Mouse (Mus musculus): Measurements from ENCODE around the gene Klhl8. TPM values are rescaled to one million over a fixed set of nuclear protein-coding genes. Genes with fewer than 3 reads are reported as not detected.

The Klhl8 gene
- total RNA-seq, 2 experiments from 2014 or later: 36.7 to 40.9 TPM

- intact Hi-C loops (cut with DNase I): no loop called here
- DNase-seq (ENCODE audit: low spot score in 2 of 2): no peak
Observed at GRCm38 (mm10) chr5:103821500-103822298, 89.4 kb downstream of the Klhl8 start.

GRCm38 (mm10) chr5:103821062-103821461, 90.0 kb downstream of the Klhl8 start:
- intact Hi-C loops (cut with DNase I): no loop called here
- DNase-seq (ENCODE audit: low spot score in 2 of 2): no peak

GRCm38 (mm10) chr5:103819674-103820073, 91.4 kb downstream of the Klhl8 start:
- DNase-seq (ENCODE audit: low spot score in 2 of 2): no peak
- intact Hi-C loops (cut with DNase I): loop anchor here (5.0 to 10.0 kb wide), 3 partner anchors 67 to 465 kb away; partner anchors contain the start of gene Aff1

GRCm38 (mm10) chr5:103818602-103819001, 92.5 kb downstream of the Klhl8 start:
- DNase-seq (ENCODE audit: low spot score in 2 of 2): no peak
- intact Hi-C loops (cut with DNase I): loop anchor here (5.0 to 10.0 kb wide), 3 partner anchors 66 to 464 kb away; partner anchors contain the start of gene Aff1

GRCm38 (mm10) chr5:103817754-103818153, 93.3 kb downstream of the Klhl8 start:
- DNase-seq (ENCODE audit: low spot score in 2 of 2): peak; percentile 72 to 82
- intact Hi-C loops (cut with DNase I): loop anchor here (5.0 to 10.0 kb wide), 3 partner anchors 65 to 463 kb away; partner anchors contain the start of gene Aff1

- intact Hi-C loops (cut with DNase I): loop anchor here (5.0 to 10.0 kb wide), 3 partner anchors 64 to 462 kb away; partner anchors contain the start of gene Aff1
- no peak for DNase-seq (ENCODE audit: low spot score in 2 of 2)
Observed at GRCm38 (mm10) chr5:103816718-103817117, 94.3 kb downstream of the Klhl8 start.

- no peak for DNase-seq (ENCODE audit: low spot score in 2 of 2)
- intact Hi-C loops (cut with DNase I): loop anchor here (5.0 to 10.0 kb wide), 3 partner anchors 63 to 460 kb away; partner anchors contain the start of gene Aff1
Observed at GRCm38 (mm10) chr5:103815249-103815617, 95.8 kb downstream of the Klhl8 start.

GRCm38 (mm10) chr5:103814551-103815248, 96.4 kb downstream of the Klhl8 start:
- intact Hi-C loops (cut with DNase I): loop anchor here (5.0 to 10.0 kb wide), 3 partner anchors 62 to 460 kb away; partner anchors contain the start of gene Aff1
- DNase-seq (ENCODE audit: low spot score in 2 of 2): no peak

- no peak for DNase-seq (ENCODE audit: low spot score in 2 of 2)
Observed at GRCm38 (mm10) chr5:103813997-103814542, 97.0 kb downstream of the Klhl8 start.

DNA sequence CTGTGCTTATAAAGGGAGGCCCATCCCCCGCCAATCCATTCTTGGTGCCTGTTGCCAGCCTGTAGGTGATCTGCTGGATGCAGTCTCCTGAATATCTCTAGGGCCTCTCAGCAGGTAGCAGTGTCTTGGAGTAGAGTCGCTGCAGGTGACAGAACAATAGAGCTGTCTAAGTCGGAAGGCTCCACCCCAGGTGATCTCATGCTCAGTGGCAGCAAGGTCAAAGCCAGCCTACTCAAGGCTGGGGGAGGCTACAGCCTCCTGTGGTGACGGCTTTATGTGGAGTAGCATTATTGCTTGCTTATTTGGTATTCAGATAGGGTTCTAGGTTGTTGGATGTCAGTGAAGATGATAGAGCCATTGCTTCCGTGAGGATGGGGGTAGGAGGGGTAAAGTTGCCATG, 97.8 kb downstream of the Klhl8 start:
- no peak for DNase-seq (ENCODE audit: low spot score in 2 of 2)
- intact Hi-C loops (cut with DNase I): loop anchor here (10.0 kb wide), 1 partner anchor 458 kb away; no protein-coding TSS in a partner anchor

More at GRCm38 (mm10) chr5:103813997-103814542, 97.0 kb downstream of the Klhl8 start:
- intact Hi-C loops (cut with DNase I): loop anchor here (10.0 kb wide), 1 partner anchor 459 kb away; no protein-coding TSS in a partner anchor

Other genes with a start within 250 kb of the Klhl8 start
- 10 to 100 TPM in 1 of 2 experiments, 1 to 10 TPM in 1; 6.7 to 12.0 TPM for gene Aff1, start 218.9 kb downstream of the Klhl8 start, total RNA-seq (2021)
- gene Hsd17b13, start 66.2 kb upstream of the Klhl8 start, total RNA-seq (2021): 1 to 10 TPM; 1.4 to 2.4 TPM
- gene Hsd17b11, start 110.7 kb upstream of the Klhl8 start, total RNA-seq (2021): 10 to 100 TPM; 30.3 to 32.4 TPM
- 10 to 100 TPM; 56.4 to 61.9 TPM for gene Nudt9, start 135.0 kb upstream of the Klhl8 start, total RNA-seq (2021)
- not detected for gene Gm17660, start 166.3 kb upstream of the Klhl8 start, total RNA-seq (2021)
- gene Sparcl1, start 202.5 kb upstream of the Klhl8 start, total RNA-seq (2021): 1,000 to 10,000 TPM; 1,229 to 1,307 TPM

Data from left cerebral cortex, postnatal 14 days (tissue).